Mouse (Mus musculus) E14TG2a.4 (cell line): Measurements from ENCODE around the gene Steap1.

Experiments
- H3K27me3 ChIP-seq: 2 replicates; pipeline ENCODE4 v1.6.1; 2014; ENCODE audit warnings: low read length, control low read depth; ENCODE audit not compliant: insufficient read depth
- H3K36me3 ChIP-seq: 2 replicates; pipeline ENCODE4 v1.6.1; 2014; ENCODE audit warnings: low read length, control low read depth; ENCODE audit not compliant: insufficient read depth
- H3K4me1 ChIP-seq: replicated peaks from 2 replicates; pipeline ENCODE4 v1.6.1; 2014; ENCODE audit warnings: low read depth, low read length, control low read depth
- H3K4me3 ChIP-seq: replicated peaks from 2 replicates; pipeline ENCODE4 v1.5.1; 2014; ENCODE audit warnings: mild to moderate bottlenecking, low read length
- H3K9me3 ChIP-seq: 2 replicates; pipeline ENCODE4 v1.6.1; 2014; ENCODE audit warnings: low read length, control low read depth
- CTCF ChIP-seq: conservative IDR thresholded peaks from 2 replicates; pipeline ENCODE4 v1.5.1; 2014; ENCODE audit warnings: low read length
- NANOG ChIP-seq: IDR thresholded peaks from 2 replicates; pipeline ENCODE4 v1.6.1; 2014; ENCODE audit warnings: borderline replicate concordance, low read length, mixed read lengths
- POU5F1 ChIP-seq: IDR thresholded peaks from 2 replicates; pipeline ENCODE4 v1.6.1; 2014; ENCODE audit warnings: low read length, borderline replicate concordance

Steap1 gene

DNA sequence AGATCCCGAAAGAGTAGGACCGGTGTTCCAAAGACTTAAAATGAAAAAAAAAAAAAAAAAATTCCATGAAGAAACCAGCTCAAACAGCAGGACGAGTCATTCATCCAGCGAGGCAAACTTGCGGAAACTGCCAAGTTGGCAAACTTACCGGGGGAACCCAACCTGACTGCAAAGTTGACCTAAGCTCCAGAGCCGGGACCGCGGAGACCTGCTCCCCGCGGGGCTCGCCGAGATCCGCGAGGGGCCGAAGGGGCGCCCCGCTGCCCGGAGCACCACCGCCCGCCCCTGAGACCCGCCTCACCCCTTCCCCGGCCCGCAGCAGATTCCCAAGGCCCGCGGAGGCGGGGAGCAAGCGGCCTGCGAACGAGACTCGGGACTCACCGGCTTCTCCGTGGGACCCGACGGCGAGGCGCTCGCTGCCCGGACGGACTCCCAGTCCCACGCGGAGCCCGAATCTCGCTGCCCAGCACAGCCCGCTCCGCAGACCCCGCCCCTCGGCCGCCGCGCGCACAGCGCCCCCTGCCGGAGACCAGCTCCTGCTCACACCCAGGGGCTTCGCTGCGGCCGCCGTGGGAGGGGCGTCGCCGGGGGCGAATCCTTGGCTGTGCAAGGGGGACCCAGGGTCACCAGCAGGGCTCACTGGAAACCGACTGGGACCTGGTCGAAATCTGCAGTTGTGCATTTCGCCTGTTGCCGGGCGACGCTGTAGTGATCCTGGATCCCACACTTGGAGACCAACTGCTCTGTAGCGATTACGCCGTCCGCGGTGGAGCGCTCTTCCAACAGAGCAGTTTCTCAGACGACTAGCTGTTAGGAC, at the start of gene Steap1:
TSS of gene Steap1 (minus strand) at position 461 of the 817 bp plus-strand sequence.
- H3K9me3 ChIP-seq = no peaks in the 10 kb centered on the region

DNA sequence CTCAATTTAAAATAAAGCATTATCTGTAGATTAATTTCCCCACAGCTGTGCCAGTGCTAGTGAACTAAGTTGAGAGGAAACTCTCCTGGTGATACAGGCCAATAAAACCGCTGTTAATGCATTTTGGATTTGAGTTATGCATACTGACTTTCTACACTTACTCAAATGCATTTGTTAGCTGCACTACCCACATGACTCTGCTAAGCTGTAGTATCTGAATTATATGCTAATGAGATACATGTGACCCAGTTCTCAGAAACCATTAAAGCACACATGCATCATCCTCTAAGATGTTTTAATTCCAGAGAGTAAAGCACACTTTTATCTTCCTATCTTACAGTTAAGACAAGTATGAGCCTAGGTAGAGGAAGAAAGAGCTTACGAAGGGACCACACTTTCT, 38.0 kb upstream of the Steap1 start:
- no peak for TF ChIP-seq POU5F1
- no peak for TF ChIP-seq CTCF
- no peak for TF ChIP-seq NANOG
- Histone ChIP-seq H3K9me3 (no peaks in the 10 kb centered on the region), H3K4me1 (no peaks in the 10 kb centered on the region), H3K4me3 (no peak overlapping the region), H3K36me3 (no peaks in the 10 kb centered on the region), H3K27me3 (no peaks in the 10 kb centered on the region)

More for the DNA sequence above, at the start of gene Steap1:
- no peak for TF ChIP-seq CTCF
- TF ChIP-seq POU5F1 = no peak
- TF ChIP-seq NANOG = no peak
- Histone ChIP-seq H3K36me3 (no peaks in the 10 kb centered on the region), H3K4me3 (peak within 1 kb of the TSS; percentile 90), H3K4me1 (peaks cover 9% of the 10 kb centered on the region; the same call in 1 of the 2 replicates), H3K27me3 (peaks cover 19% of the 10 kb centered on the region)

- no peak for TF ChIP-seq NANOG
- peak; percentile 22 for TF ChIP-seq CTCF
These were observed 7.4 kb upstream of the Steap1 start for GRCm38 (mm10) chr5:5756392-5757019.

DNA sequence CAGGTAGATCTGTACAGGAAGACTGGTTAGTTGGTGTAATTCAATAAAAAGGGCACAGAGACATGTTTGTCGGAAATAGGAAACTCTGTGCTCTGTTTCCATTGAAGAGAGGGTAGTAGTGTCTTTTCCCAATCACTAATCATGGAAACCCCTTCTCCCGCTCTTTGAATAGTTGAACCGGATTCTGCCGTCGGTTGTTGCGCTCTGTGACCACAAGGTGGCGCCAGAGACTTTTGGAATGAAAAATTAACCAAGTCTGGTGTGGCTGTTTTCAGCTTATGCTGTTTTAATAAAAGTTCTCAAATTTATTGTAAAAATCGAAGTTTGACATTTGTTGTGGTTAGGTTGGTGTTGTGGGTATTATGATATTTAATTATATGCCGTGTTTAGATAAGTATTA, 5.9 kb upstream of the Steap1 start:
- no peaks in the 10 kb centered on the region for H3K36me3 ChIP-seq
- no peak overlapping the region for H3K4me3 ChIP-seq
- TF ChIP-seq CTCF = peak; percentile 95
- TF ChIP-seq POU5F1 = no peak
- H3K9me3 ChIP-seq = no peaks in the 10 kb centered on the region
- peaks cover 17% of the 10 kb centered on the region for H3K27me3 ChIP-seq
- no peaks in the 10 kb centered on the region; the same call in 1 of the 2 replicates for H3K4me1 ChIP-seq

More at GRCm38 (mm10) chr5:5756392-5757019, 7.4 kb upstream of the Steap1 start:
- Histone ChIP-seq H3K9me3 (no peaks in the 10 kb centered on the region), H3K4me3 (no peak overlapping the region), H3K4me1 (no peaks in the 10 kb centered on the region), H3K36me3 (no peaks in the 10 kb centered on the region), H3K27me3 (peaks cover 17% of the 10 kb centered on the region)

DNA sequence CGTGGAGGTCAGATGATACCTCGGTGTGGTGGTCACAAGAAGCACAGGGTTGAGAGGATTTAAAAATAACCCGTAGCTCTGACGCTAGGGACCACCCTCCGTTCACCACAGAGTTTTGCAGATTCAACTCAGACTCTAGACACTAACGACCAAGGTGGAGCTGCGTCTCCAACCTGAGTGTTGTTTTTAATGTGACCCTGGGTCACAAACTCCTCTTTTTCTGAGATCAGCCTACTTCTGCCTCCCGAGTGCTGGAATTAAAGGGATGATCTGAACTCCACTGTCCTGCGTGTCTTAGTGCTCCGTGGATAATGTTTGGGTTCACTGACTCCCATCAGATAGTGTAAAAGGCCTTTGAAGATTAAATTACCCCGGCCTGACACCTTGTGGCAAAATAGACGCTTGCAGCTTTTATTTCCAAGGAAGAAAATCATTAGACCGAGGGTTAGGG, 671 bp upstream of the Steap1 start:
- Histone ChIP-seq H3K4me3 (peak overlapping the region; percentile 90), H3K4me1 (peaks cover 9% of the 10 kb centered on the region; the same call in 1 of the 2 replicates)
- TF ChIP-seq CTCF (peak; percentile 61), NANOG (no peak)

GRCm38 (mm10) chr5:5734445-5734844, 14.7 kb downstream of the Steap1 start:
- Histone ChIP-seq H3K4me1 (no peaks in the 10 kb centered on the region), H3K9me3 (no peaks in the 10 kb centered on the region), H3K27me3 (no peaks in the 10 kb centered on the region), H3K36me3 (no peaks in the 10 kb centered on the region; the same call in 1 of the 2 replicates), H3K4me3 (no peak overlapping the region)
- TF ChIP-seq POU5F1 = no peak
- no peak for TF ChIP-seq NANOG
- TF ChIP-seq CTCF = no peak

More for the DNA sequence above, 671 bp upstream of the Steap1 start:
- Histone ChIP-seq H3K36me3 (no peaks in the 10 kb centered on the region), H3K9me3 (no peaks in the 10 kb centered on the region), H3K27me3 (peaks cover 22% of the 10 kb centered on the region)

GRCm38 (mm10) chr5:5732858-5733257, 16.3 kb downstream of the Steap1 start:
- Histone ChIP-seq H3K36me3 (no peaks in the 10 kb centered on the region), H3K9me3 (no peaks in the 10 kb centered on the region), H3K4me1 (no peaks in the 10 kb centered on the region), H3K4me3 (no peak overlapping the region), H3K27me3 (no peaks in the 10 kb centered on the region)
- TF ChIP-seq NANOG (no peak), CTCF (no peak), POU5F1 (no peak)

DNA sequence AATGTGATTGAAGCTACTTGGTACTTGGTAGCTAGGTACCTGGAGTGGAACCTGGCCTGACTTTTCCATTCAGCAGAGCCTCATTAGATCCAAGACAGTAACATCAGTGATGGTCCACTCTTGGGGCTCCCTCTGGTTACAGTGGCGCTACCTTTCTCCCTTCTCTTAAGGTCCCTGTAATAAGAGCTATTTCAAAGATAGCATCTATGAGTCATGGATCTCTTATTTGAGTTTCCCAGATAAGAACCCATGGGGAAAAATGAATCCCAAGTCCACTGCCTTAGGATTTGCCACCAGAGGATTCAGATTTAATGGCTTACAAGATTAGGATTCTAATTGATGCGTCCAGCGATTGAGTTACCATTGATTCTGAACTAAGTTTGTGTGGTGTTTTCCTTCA, 16.9 kb downstream of the Steap1 start:
- no peak for TF ChIP-seq CTCF
- TF ChIP-seq NANOG = no peak
- no peak for TF ChIP-seq POU5F1
- Histone ChIP-seq H3K9me3 (no peaks in the 10 kb centered on the region), H3K27me3 (no peaks in the 10 kb centered on the region), H3K4me3 (no peak overlapping the region), H3K4me1 (no peaks in the 10 kb centered on the region), H3K36me3 (no peaks in the 10 kb centered on the region)

DNA sequence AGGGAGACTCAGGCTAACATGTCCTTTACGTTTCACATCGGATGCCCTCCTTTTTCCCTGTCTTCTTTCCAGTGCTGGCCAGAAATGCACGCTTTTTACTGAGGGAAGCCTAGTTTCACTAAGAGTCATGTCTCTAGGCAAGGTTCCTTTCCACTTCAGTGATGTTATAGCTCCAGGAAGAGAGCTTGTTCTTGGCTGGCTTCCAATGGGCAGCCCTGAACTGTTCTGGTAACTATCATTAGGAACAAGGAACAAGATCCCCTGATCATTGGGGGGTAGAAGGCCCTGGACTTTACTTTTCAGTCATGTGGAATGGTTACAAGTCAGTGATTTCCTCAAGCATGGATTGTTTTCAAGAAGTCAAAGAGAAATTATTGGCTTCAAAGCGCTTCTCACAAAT, 19.2 kb downstream of the Steap1 start:
- Histone ChIP-seq H3K36me3 (no peaks in the 10 kb centered on the region), H3K9me3 (no peaks in the 10 kb centered on the region), H3K4me1 (no peaks in the 10 kb centered on the region), H3K27me3 (no peaks in the 10 kb centered on the region), H3K4me3 (no peak overlapping the region)
- TF ChIP-seq CTCF (no peak), NANOG (no peak), POU5F1 (no peak)
